Mouse (Mus musculus): ENCODE measurements around the gene Usp11. TPM values are rescaled to one million over a fixed set of nuclear protein-coding genes. Genes with fewer than 3 reads are reported as not detected.
"Not testable (repeated sequence)": the region's sequence is repeated elsewhere in the genome, so short reads cannot be mapped to it uniquely, and the experiment has no call there.

Usp11 gene
- 1 to 10 TPM; 4.8 to 5.2 TPM for total RNA-seq (2021)
- long read RNA-seq, experiment 1, transcript Usp11-201 (21 exons, 3,467 nt): major isoform, 11 of 16 reads
- long read RNA-seq, experiment 1, partial matches to known transcripts: 3 of 16 reads
- long read RNA-seq, experiment 1, other reads (novel, unspliced or antisense): 2 of 16 reads
- long read RNA-seq, experiment 2, transcript Usp11-201 (21 exons, 3,467 nt): major isoform, 12 of 12 reads
- long read RNA-seq, experiment 2, partial matches to known transcripts: 0 of 12 reads
- long read RNA-seq, experiment 2, other reads (novel, unspliced or antisense): 0 of 12 reads

- DNase-seq: peak; percentile 9 to 41
- intact Hi-C loops (cut with DNase I): loop anchor here (2.0 to 5.0 kb wide), 2 partner anchors 15 to 42 kb away; no protein-coding TSS in a partner anchor
These were observed at the start of gene Usp11 for GRCm38 (mm10) chrX:20703741-20704290. Usp11 (plus strand) TSS chrX:20703906.

GRCm38 (mm10) chrX:20657593-20657992, 46.1 kb upstream of the Usp11 start:
- DNase-seq: no peak
- intact Hi-C loops (cut with DNase I): no loop called here

- DNase-seq: peak; percentile 66 to 74
- intact Hi-C loops (cut with DNase I): no loop called here
These were observed 45.6 kb upstream of the Usp11 start, which contains the start of gene Uba1 for GRCm38 (mm10) chrX:20658026-20658652. Uba1 (plus strand) TSS chrX:20658326.

GRCm38 (mm10) chrX:20658891-20659406, 44.8 kb upstream of the Usp11 start:
- DNase-seq: peak in 1 of 2 experiments; percentile 17
- intact Hi-C loops (cut with DNase I): no loop called here

- no peak for DNase-seq
- intact Hi-C loops (cut with DNase I): loop anchor here (1.0 to 5.0 kb wide), 4 partner anchors 40 to 290 kb away; partner anchors contain the start of genes Elk1 and Usp11
These were observed 41.4 kb upstream of the Usp11 start for GRCm38 (mm10) chrX:20662317-20662715.

- DNase-seq: peak; percentile 76 to 85
- intact Hi-C loops (cut with DNase I): loop anchor here (1.0 to 5.0 kb wide), 4 partner anchors 39 to 289 kb away; partner anchors contain the start of genes Elk1 and Usp11
These were observed 40.8 kb upstream of the Usp11 start for GRCm38 (mm10) chrX:20662716-20663443.

GRCm38 (mm10) chrX:20663444-20663790, 40.3 kb upstream of the Usp11 start:
- intact Hi-C loops (cut with DNase I): loop anchor here (5.0 kb wide), 3 partner anchors 39 to 289 kb away; partner anchors contain the start of genes Elk1 and Usp11
- no peak for DNase-seq

- intact Hi-C loops (cut with DNase I): loop anchor here (2.0 kb wide), 1 partner anchor 17 kb away; no protein-coding TSS in a partner anchor
- DNase-seq: peak; percentile 78 to 85
These were observed 16.1 kb upstream of the Usp11 start, which contains the start of gene Cdk16 for GRCm38 (mm10) chrX:20687519-20688067. Cdk16 (plus strand) TSS chrX:20687954.

GRCm38 (mm10) chrX:20688068-20688547, 15.6 kb upstream of the Usp11 start:
- intact Hi-C loops (cut with DNase I): loop anchor here (2.0 kb wide), 1 partner anchor 17 kb away; no protein-coding TSS in a partner anchor
- peak; percentile 83 to 84 for DNase-seq

- DNase-seq: peak; percentile 67 to 74
- intact Hi-C loops (cut with DNase I): loop anchor here (2.0 kb wide), 1 partner anchor 16 kb away; no protein-coding TSS in a partner anchor
These were observed 15.1 kb upstream of the Usp11 start for GRCm38 (mm10) chrX:20688615-20689014.

GRCm38 (mm10) chrX:20691566-20691965, 12.1 kb upstream of the Usp11 start:
- DNase-seq: no peak
- intact Hi-C loops (cut with DNase I): no loop called here

- no peak for DNase-seq
- intact Hi-C loops (cut with DNase I): no loop called here
These were observed 11.1 kb upstream of the Usp11 start for GRCm38 (mm10) chrX:20692616-20693015.

- intact Hi-C loops (cut with DNase I): no loop called here
- peak; percentile 14 to 34 for DNase-seq
These were observed 7.9 kb upstream of the Usp11 start for GRCm38 (mm10) chrX:20695842-20696241.

- DNase-seq: peak; percentile 70 to 74
- intact Hi-C loops (cut with DNase I): loop anchor here (2.0 to 5.0 kb wide), 3 partner anchors 16 to 163 kb away; no protein-coding TSS in a partner anchor
These were observed 783 bp downstream of the Usp11 start for GRCm38 (mm10) chrX:20704295-20705082.

- intact Hi-C loops (cut with DNase I): loop anchor here (2.0 to 5.0 kb wide), 2 partner anchors 16 to 162 kb away; no protein-coding TSS in a partner anchor
- no peak for DNase-seq
These were observed 1.3 kb downstream of the Usp11 start for GRCm38 (mm10) chrX:20705083-20705402.

GRCm38 (mm10) chrX:20728681-20729080, 25.0 kb downstream of the Usp11 start:
- intact Hi-C loops (cut with DNase I): no loop called here
- no peak for DNase-seq

- intact Hi-C loops (cut with DNase I): not testable (repeated sequence)
- DNase-seq: peak; percentile 2 to 21
These were observed 26.3 kb downstream of the Usp11 start for GRCm38 (mm10) chrX:20730048-20730447.

- intact Hi-C loops (cut with DNase I): no loop called here
These were observed 32.8 kb downstream of the Usp11 start for GRCm38 (mm10) chrX:20736479-20736878.

GRCm38 (mm10) chrX:20748829-20749228, 45.1 kb downstream of the Usp11 start:
- DNase-seq: no peak

More at GRCm38 (mm10) chrX:20736479-20736878, 32.8 kb downstream of the Usp11 start:
- DNase-seq: no peak

More at GRCm38 (mm10) chrX:20748829-20749228, 45.1 kb downstream of the Usp11 start:
- intact Hi-C loops (cut with DNase I): no loop called here

Data from heart, postnatal 14 days (tissue).